Mouse (Mus musculus) cerebellum, adult 2 months (tissue): Measurements from ENCODE around the gene A930009A15Rik. TPM values are rescaled to one million over a fixed set of nuclear protein-coding genes. Genes with fewer than 3 reads are reported as not detected.

Experiments
- DNase-seq, 2 experiments: peaks; one replicate each; pipeline ENCODE4 v3.0.0; 2021
- H3K27ac ChIP-seq: fragments of 200-500 bp; 2 replicates; pipeline ENCODE4 v1.5.1; 2012; ENCODE audit warnings: low read length, control low read depth, inconsistent platforms; ENCODE audit not compliant: insufficient read depth
- H3K27me3 ChIP-seq: fragments of 200-500 bp; 2 replicates; pipeline ENCODE4 v1.6.1; 2012; ENCODE audit warnings: inconsistent platforms, mild to moderate bottlenecking, low read length, moderate library complexity; ENCODE audit not compliant: control insufficient read depth, insufficient read depth
- H3K4me1 ChIP-seq: fragments of 200-500 bp; 2 replicates; pipeline ENCODE4 v1.6.1; 2011; ENCODE audit warnings: low read length; ENCODE audit not compliant: control insufficient read depth, insufficient read depth
- H3K4me3 ChIP-seq: fragments of 200-500 bp; replicated peaks from 2 replicates; pipeline ENCODE3; 2011; ENCODE audit warnings: mild to moderate bottlenecking, low read depth, low read length, control low read depth; ENCODE audit not compliant: insufficient read depth
- CTCF ChIP-seq: fragments of 200-500 bp; IDR thresholded peaks from 2 replicates; pipeline ENCODE4 v1.5.1; 2011; ENCODE audit warnings: low read depth, mild to moderate bottlenecking, control low read depth, low read length, moderate library complexity, borderline replicate concordance; ENCODE audit not compliant: insufficient read depth
- POLR2A ChIP-seq: fragments of 200-500 bp; IDR thresholded peaks from 2 replicates; pipeline ENCODE4 v1.6.1; 2011; ENCODE audit warnings: low read length, control low read depth, borderline replicate concordance; ENCODE audit not compliant: insufficient read depth
- WGBS: fragments of 180-500 bp; shearing (Covaris S2); methylation state at CpG from one replicate; pipeline ENCODE4 v1.1.7; 2018; 5-methylcytosine and 5-hydroxymethylcytosine counted together
- polyA plus RNA-seq: library from polyadenylated mRNA; depleted of rRNA; stranded (reverse); fragments of >200 nt; gene quantifications from 2 replicates; pipeline ENCODE4 v1.2.3, GENCODE M21; 2012; rRNA removed

Gene A930009A15Rik
- polyA plus RNA-seq, 1 experiment: 0.39 TPM

DNA sequence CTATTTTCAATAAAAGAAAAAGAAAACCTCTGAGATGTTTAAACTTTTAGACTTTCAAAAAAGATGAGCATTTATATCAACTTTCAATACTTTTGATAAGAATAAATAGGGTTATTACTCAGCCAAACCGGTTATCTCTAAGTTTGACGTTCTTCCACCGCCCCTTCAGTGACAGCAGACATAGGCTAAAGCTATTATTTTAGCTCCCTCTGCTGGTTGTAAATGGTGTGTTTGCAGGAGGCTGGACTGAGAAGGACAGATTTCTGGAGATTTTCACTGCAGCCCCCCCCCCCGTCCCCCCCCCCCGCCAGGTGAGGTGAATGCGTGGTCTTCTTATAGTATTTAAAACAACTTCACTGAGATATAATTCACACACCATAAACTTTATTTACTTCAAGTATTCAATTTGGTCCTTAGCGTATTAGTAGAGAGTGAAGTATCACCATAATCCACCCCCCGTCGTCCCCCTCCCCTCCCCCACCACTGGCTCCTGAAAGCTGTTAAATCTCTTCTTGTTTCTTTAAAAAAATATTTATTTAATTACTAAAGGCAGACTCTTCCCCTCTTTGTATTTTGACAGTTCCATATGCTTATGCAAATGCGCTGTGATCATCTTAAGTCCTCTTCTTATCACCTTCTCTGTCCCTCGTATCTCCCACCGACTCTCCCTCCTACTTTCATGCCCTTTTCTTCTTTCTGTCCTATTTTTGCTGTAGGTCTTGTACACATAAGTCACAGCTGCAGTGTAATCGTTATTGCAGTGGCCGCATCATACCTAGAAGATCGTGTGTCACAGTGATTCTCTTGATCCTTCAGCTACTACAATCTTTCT lies 47.9 kb downstream of the A930009A15Rik start:
- Histone ChIP-seq H3K27ac (no peak overlapping the region), H3K4me1 (no peaks in the 10 kb centered on the region), H3K4me3 (peak overlapping the region; percentile 16), H3K27me3 (no peaks in the 10 kb centered on the region)
- 5% methylated on average over 14 of the region's 15 CpGs for WGBS
- peak; percentile 25 to 64 for DNase-seq
- no peak for TF ChIP-seq POLR2A
- TF ChIP-seq CTCF: peak; percentile 25; the same call in 1 of the 2 replicates

DNA sequence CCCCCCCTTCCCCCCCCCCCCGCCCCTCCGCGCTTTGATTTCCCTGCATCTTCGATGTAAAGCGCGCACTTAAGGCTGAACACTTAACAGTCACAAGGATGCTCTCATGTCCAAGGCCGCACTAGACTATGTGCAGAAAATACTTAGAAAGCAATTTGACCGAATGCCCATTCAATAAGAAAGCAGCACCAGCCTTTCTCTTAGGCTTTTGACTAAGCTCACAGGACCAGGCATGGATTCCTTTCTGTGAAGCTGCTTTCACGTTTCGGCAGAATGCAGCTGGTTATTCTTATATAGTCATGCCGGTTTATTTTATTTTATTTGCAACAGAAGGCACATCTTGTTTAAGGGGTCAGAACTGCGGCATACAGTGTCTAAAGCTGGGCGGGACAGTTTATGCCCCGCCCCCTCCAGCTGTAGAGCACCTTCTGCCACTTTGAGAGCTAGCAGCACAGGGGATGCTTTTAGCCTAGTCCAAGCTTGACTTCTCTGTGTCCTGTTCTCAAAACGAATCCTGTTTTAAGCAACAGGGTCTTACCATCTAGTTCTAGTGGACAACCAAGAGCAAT lies 48.6 kb downstream of the A930009A15Rik start:
- 21% methylated on average over 15 of the region's 15 CpGs for WGBS
- no peak overlapping the region for H3K27ac ChIP-seq
- DNase-seq: no peak
- no peaks in the 10 kb centered on the region for H3K4me1 ChIP-seq
- H3K4me3 ChIP-seq: no peak overlapping the region
- no peak for TF ChIP-seq CTCF
- TF ChIP-seq POLR2A: no peak
- H3K27me3 ChIP-seq: no peaks in the 10 kb centered on the region

GRCm38 (mm10) chr10:115623481-115623880 lies 53.7 kb downstream of the A930009A15Rik start:
- no peak overlapping the region for H3K4me3 ChIP-seq
- no peaks in the 10 kb centered on the region for H3K27me3 ChIP-seq
- no peak overlapping the region for H3K27ac ChIP-seq
- TF ChIP-seq CTCF: no peak
- no peaks in the 10 kb centered on the region for H3K4me1 ChIP-seq
- DNase-seq: no peak
- 88% methylated on average over 7 of the region's 7 CpGs for WGBS

DNA sequence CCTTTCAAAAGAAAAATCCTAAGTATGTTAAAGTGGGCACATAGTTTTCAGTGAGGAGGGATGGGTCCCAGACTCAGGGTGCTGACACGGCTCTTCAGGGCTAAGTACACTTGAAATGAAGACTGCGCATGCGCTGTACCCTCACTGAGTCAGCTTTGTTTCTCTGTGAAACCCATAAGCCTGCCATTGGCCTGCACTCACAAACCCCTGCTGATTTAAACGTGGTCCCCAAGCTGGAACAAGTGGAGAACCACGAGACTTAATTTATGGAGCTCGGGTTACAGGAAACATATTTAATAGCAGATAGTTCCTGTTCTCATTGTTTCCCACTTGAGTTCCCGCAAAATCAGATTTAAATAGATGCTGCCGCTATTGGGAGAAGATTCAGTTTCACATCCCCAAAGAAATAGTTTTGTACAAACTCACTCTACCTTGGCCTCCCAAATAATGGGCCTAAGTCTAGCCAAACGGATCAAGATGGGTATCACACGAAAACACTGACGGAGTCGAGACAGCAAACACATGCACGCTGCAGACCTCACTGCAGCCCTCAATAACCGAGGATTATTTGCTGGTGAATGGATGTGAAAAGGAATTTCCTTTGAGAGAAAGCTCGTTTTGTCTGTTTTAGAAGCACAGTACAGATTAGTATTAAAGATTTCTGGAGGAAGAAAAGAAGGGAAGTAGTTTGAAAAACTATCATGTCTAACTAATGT lies 54.3 kb downstream of the A930009A15Rik start:
- Histone ChIP-seq H3K27me3 (no peaks in the 10 kb centered on the region), H3K27ac (no peak overlapping the region), H3K4me3 (no peak overlapping the region), H3K4me1 (no peaks in the 10 kb centered on the region)
- 59% methylated on average over 15 of the region's 15 CpGs for WGBS
- TF ChIP-seq CTCF: no peak
- no peak for TF ChIP-seq POLR2A
- no peak for DNase-seq

DNA sequence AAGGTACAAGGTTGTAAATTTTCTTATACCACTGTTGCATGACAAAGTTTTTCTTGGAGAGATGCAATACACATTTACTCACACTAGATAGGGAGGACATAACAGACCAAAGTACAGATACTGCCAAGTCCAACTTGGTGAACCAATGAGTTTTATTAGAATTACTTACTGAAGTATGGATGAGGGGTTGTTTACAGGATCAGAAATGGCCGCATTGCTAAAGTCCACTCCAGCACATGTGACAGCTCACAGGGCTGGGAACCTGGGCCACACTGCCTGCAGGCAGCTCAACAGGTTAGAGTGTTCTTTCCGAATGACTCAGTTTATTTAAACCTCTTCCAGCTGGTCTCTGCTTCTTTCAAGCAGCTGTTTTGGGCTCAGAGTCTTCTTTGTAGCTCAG lies 55.2 kb downstream of the A930009A15Rik start:
- no peak overlapping the region for H3K4me3 ChIP-seq
- TF ChIP-seq CTCF (no peak), POLR2A (no peak)
- no peaks in the 10 kb centered on the region for H3K27me3 ChIP-seq
- 94% methylated on average over 2 of the region's 2 CpGs for WGBS
- no peaks in the 10 kb centered on the region for H3K4me1 ChIP-seq
- DNase-seq: no peak
- no peak overlapping the region for H3K27ac ChIP-seq

DNA sequence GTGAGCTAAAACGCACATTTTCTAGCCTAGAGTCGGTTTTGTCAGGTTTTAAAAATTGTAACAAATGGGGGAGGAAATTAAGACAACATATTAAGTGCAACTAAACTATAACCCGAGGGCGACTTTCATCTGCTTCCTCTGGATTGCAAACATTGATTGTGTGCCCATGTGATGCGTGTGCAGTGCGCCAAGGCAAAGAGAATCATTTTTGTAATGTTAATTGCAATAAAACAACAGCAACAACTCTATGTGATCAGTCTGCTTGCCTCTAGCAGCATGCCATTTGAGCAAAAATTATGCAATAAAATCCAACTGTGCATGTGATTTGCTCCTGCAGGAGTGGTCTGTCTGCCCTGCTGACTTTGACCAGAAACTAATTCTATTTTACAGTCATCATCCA lies 56.9 kb downstream of the A930009A15Rik start:
- Histone ChIP-seq H3K27ac (no peak overlapping the region), H3K4me3 (no peak overlapping the region), H3K27me3 (no peaks in the 10 kb centered on the region), H3K4me1 (no peaks in the 10 kb centered on the region)
- 85% methylated on average over 6 of the region's 6 CpGs for WGBS
- TF ChIP-seq CTCF (no peak), POLR2A (no peak)
- no peak for DNase-seq

Other genes starting within 250 kb of the A930009A15Rik start
- gene Tmem19, start 207.5 kb upstream of the A930009A15Rik start, polyA plus RNA-seq: 26.6 and 27.1 TPM in 2 replicates
- gene Thap2, start 185.5 kb upstream of the A930009A15Rik start, polyA plus RNA-seq: 14.6 and 15.1 TPM in 2 replicates
- 94.4 and 98.8 TPM in 2 replicates for gene Zfc3h1, start 185.0 kb upstream of the A930009A15Rik start, polyA plus RNA-seq
- 8.6 and 9.2 TPM in 2 replicates for gene Lgr5, start 17.8 kb downstream of the A930009A15Rik start, polyA plus RNA-seq
- 0.20 and 0.49 TPM in 2 replicates for gene Tspan8, start 246.8 kb downstream of the A930009A15Rik start, polyA plus RNA-seq